Mouse (Mus musculus) heart, embryonic 11.5 days (tissue): ENCODE data around the gene Tmcc3. TPM values are rescaled to one million over a fixed set of nuclear protein-coding genes. Genes with fewer than 3 reads are reported as not detected.

Source experiments
- ATAC-seq: fragments of 200-750 bp; cut with Nextera tagmentation; replicated peaks from 2 replicates; pipeline ENCODE4 v1.8.0; 2017; ENCODE audit warnings: moderate library complexity; ENCODE audit not compliant: insufficient number of reproducible peaks, low FRiP score, low TSS enrichment
- H3K27ac ChIP-seq: fragments of 300-500 bp; sonication (generic); 2 replicates; pipeline ENCODE4 v1.5.1; 2014; ENCODE audit warnings: mild to moderate bottlenecking, low read depth, low read length
- H3K27me3 ChIP-seq: fragments of 300-500 bp; sonication (generic); 2 replicates; pipeline ENCODE4 v1.6.1; 2014; ENCODE audit warnings: mild to moderate bottlenecking, low read length, mixed read lengths; ENCODE audit not compliant: control insufficient read depth, insufficient read depth
- H3K36me3 ChIP-seq: fragments of 300-500 bp; sonication (generic); 2 replicates; pipeline ENCODE4 v1.6.1; 2014; ENCODE audit warnings: mild to moderate bottlenecking, low read length, moderate library complexity, mixed read lengths; ENCODE audit not compliant: control insufficient read depth, insufficient read depth
- H3K4me1 ChIP-seq: fragments of 300-500 bp; sonication (generic); 2 replicates; pipeline ENCODE4 v1.6.1; 2014; ENCODE audit warnings: low read length; ENCODE audit not compliant: control insufficient read depth, insufficient read depth
- H3K4me2 ChIP-seq: fragments of 300-500 bp; sonication (generic); 2 replicates; pipeline ENCODE4 v1.6.1; 2014; ENCODE audit warnings: mild to moderate bottlenecking, moderate library complexity
- H3K4me3 ChIP-seq: fragments of 300-500 bp; sonication (generic); 2 replicates; pipeline ENCODE4 v1.5.1; 2014; ENCODE audit warnings: low read depth, low read length
- H3K9ac ChIP-seq: fragments of 300-500 bp; sonication (generic); 2 replicates; pipeline ENCODE4 v1.6.1; 2014; ENCODE audit warnings: mild to moderate bottlenecking, low read depth, low read length, moderate library complexity
- H3K9me3 ChIP-seq: fragments of 300-500 bp; sonication (generic); replicated peaks from 2 replicates; pipeline ENCODE4 v1.6.1; 2016; ENCODE audit warnings: low read length; ENCODE audit not compliant: control insufficient read depth
- WGBS: fragments of 180-500 bp; shearing (Covaris S2); extraction: QIAGEN DNeasy Blood & Tissue Kit; methylation state at CpG from one replicate; pipeline ENCODE4 v1.1.7; 2014; ENCODE audit not compliant: insufficient replicate concordance; 5-methylcytosine and 5-hydroxymethylcytosine counted together
- polyA plus RNA-seq: library from polyadenylated mRNA; unstranded; fragments of >200 nt; fragmentation: Nextera tagmentation; extraction: Ambion mirVana; gene quantifications from 2 replicates; pipeline ENCODE4 v1.2.1, GENCODE M21; 2014

Tmcc3 gene
- polyA plus RNA-seq, 1 experiment from 2014 or later: 10.9 TPM

GRCm38 (mm10) chr10:94428186-94428942 is 116.6 kb downstream of the Tmcc3 start:
- no peak overlapping the region for H3K4me3 ChIP-seq
- ATAC-seq: no peak
- H3K9me3 ChIP-seq: no peaks in the 10 kb centered on the region
- H3K27ac ChIP-seq: no peak overlapping the region
- H3K27me3 ChIP-seq: no peaks in the 10 kb centered on the region
- H3K4me2 ChIP-seq: no peak overlapping the region
- 78% methylated on average over 12 of the region's 12 CpGs for WGBS
- no peaks in the 10 kb centered on the region for H3K4me1 ChIP-seq
- no peak overlapping the region for H3K9ac ChIP-seq
- H3K36me3 ChIP-seq: no peaks in the 10 kb centered on the region

GRCm38 (mm10) chr10:94430566-94430965 is 118.8 kb downstream of the Tmcc3 start:
- H3K9ac ChIP-seq: no peak overlapping the region
- H3K27ac ChIP-seq: no peak overlapping the region
- no peaks in the 10 kb centered on the region for H3K9me3 ChIP-seq
- H3K4me2 ChIP-seq: no peak overlapping the region
- WGBS: 62% methylated on average over 6 of the region's 6 CpGs
- H3K27me3 ChIP-seq: no peaks in the 10 kb centered on the region
- no peaks in the 10 kb centered on the region for H3K36me3 ChIP-seq
- 0 out of 2 replicates have a peak, but pooled peaks cover 3% of the 10 kb centered on the region for H3K4me1 ChIP-seq
- ATAC-seq: no peak
- no peak overlapping the region for H3K4me3 ChIP-seq

GRCm38 (mm10) chr10:94432933-94433332 is 121.2 kb downstream of the Tmcc3 start:
- H3K27me3 ChIP-seq: no peaks in the 10 kb centered on the region
- H3K4me2 ChIP-seq: no peak overlapping the region
- no peak overlapping the region for H3K4me3 ChIP-seq
- 66% methylated on average over 5 of the region's 5 CpGs for WGBS
- no peak overlapping the region for H3K9ac ChIP-seq
- no peaks in the 10 kb centered on the region for H3K36me3 ChIP-seq
- 0 out of 2 replicates have a peak, but pooled peaks cover 3% of the 10 kb centered on the region for H3K4me1 ChIP-seq
- H3K27ac ChIP-seq: no peak overlapping the region
- ATAC-seq: no peak
- H3K9me3 ChIP-seq: no peaks in the 10 kb centered on the region

GRCm38 (mm10) chr10:94433901-94434300 is 122.2 kb downstream of the Tmcc3 start:
- WGBS: 11% methylated on average over 7 of the region's 7 CpGs
- H3K27ac ChIP-seq: no peak overlapping the region
- H3K4me2 ChIP-seq: no peak overlapping the region

GRCm38 (mm10) chr10:94442725-94443124 is 131.0 kb downstream of the Tmcc3 start:
- ATAC-seq: no peak
- Histone ChIP-seq H3K27ac (no peak overlapping the region), H3K36me3 (no peaks in the 10 kb centered on the region), H3K4me1 (no peaks in the 10 kb centered on the region), H3K4me2 (no peak overlapping the region), H3K4me3 (no peak overlapping the region), H3K9me3 (no peaks in the 10 kb centered on the region), H3K9ac (no peak overlapping the region), H3K27me3 (no peaks in the 10 kb centered on the region)
- WGBS: 74% methylated on average over 7 of the region's 7 CpGs

More at GRCm38 (mm10) chr10:94433901-94434300, 122.2 kb downstream of the Tmcc3 start:
- H3K4me3 ChIP-seq: no peak overlapping the region
- no peaks in the 10 kb centered on the region for H3K27me3 ChIP-seq
- H3K36me3 ChIP-seq: no peaks in the 10 kb centered on the region
- ATAC-seq: no peak
- H3K9me3 ChIP-seq: no peaks in the 10 kb centered on the region
- H3K9ac ChIP-seq: no peak overlapping the region
- H3K4me1 ChIP-seq: 0 out of 2 replicates have a peak, but pooled peaks cover 3% of the 10 kb centered on the region

- H3K4me1 ChIP-seq: no peaks in the 10 kb centered on the region
- H3K9ac ChIP-seq: no peak overlapping the region
- H3K27ac ChIP-seq: no peak overlapping the region
- no peak overlapping the region for H3K4me3 ChIP-seq
- no peak for ATAC-seq
- 82% methylated on average over 4 of the region's 4 CpGs for WGBS
- H3K4me2 ChIP-seq: no peak overlapping the region
- no peaks in the 10 kb centered on the region for H3K36me3 ChIP-seq
- no peaks in the 10 kb centered on the region for H3K9me3 ChIP-seq
- H3K27me3 ChIP-seq: no peaks in the 10 kb centered on the region
Observed at GRCm38 (mm10) chr10:94443453-94443852, 131.7 kb downstream of the Tmcc3 start.

- Histone ChIP-seq H3K9ac (no peak overlapping the region), H3K4me2 (no peak overlapping the region), H3K9me3 (no peaks in the 10 kb centered on the region), H3K4me1 (0 out of 2 replicates have a peak, but pooled peaks cover 3% of the 10 kb centered on the region), H3K27me3 (no peaks in the 10 kb centered on the region), H3K4me3 (no peak overlapping the region), H3K27ac (no peak overlapping the region), H3K36me3 (no peaks in the 10 kb centered on the region)
- 77% methylated on average over 7 of the region's 7 CpGs for WGBS
- no peak for ATAC-seq
Observed at GRCm38 (mm10) chr10:94445192-94445591, 133.4 kb downstream of the Tmcc3 start.

GRCm38 (mm10) chr10:94446379-94447008 is 134.7 kb downstream of the Tmcc3 start:
- Histone ChIP-seq H3K4me3 (no peak overlapping the region), H3K36me3 (no peaks in the 10 kb centered on the region), H3K4me1 (0 out of 2 replicates have a peak, but pooled peaks cover 3% of the 10 kb centered on the region), H3K9ac (no peak overlapping the region), H3K27ac (no peak overlapping the region), H3K9me3 (no peaks in the 10 kb centered on the region), H3K27me3 (no peaks in the 10 kb centered on the region), H3K4me2 (no peak overlapping the region)
- 63% methylated on average over 7 of the region's 7 CpGs for WGBS
- ATAC-seq: no peak
